Mouse (Mus musculus) naive thymus-derived CD4-positive, alpha-beta T cell, adult 2 months (primary cell): ENCODE results near the gene Shmt2.
A peak's percentile ranks its signal among the peaks of the same experiment; 100 is the strongest.

Source experiments
- DNase-seq: peaks from one replicate; pipeline ENCODE4 v3.0.0-alpha.2; 2011; ENCODE audit warnings: low read depth

Shmt2 gene

DNA sequence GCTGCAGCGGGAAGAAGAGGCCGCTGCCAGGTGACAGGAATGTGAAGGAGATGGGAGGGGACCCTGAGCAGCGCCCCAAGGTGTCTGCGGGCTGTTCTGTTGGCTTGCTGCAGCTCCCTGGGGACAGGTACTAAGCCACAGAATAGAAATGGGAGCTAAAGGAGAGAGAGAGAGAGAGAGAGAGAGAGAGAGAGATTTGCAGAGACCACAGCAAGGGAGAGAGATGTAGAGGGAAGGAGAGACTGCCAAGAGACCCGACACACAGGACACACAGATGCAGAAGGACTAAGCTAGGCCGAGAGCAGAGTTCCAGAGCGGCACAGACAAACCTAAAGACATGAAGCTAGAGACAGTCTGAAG, 10.0 kb downstream of the Shmt2 start:
- DNase-seq: no peak

DNA sequence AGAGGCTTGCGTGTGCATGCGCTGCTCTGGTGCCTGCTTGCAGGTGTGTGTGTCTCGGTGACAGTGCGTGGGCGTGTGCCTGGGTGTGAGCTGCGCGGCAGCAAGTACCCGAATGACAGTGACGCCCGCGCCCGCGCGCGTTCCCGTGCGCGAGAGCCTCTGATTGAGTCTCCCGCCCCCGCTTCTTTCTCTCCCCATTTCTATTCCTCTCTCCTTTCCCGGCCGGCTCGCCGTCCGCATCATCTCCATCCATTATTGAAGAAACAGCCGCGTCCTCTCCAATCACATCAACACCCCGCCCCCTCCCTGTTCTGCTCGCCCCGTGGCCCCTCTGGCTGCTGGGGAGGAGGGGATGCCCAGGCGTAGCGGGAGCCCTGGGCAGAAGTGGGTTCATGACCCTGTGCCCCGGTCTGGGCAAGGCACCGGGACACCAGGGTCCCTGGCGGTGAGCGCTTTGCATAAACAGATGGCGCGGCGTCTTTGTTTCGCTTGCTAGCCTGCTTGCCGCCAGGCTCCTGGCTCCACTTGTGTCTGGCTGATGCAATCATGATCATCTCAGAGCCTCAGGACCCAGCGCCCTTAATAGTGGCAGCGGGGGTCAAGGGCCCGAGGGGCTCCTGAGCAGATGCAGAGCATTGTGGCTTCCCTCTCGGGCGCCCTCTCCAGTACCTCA, 10.5 kb downstream of the Shmt2 start:
- peak; percentile 84 for DNase-seq

DNA sequence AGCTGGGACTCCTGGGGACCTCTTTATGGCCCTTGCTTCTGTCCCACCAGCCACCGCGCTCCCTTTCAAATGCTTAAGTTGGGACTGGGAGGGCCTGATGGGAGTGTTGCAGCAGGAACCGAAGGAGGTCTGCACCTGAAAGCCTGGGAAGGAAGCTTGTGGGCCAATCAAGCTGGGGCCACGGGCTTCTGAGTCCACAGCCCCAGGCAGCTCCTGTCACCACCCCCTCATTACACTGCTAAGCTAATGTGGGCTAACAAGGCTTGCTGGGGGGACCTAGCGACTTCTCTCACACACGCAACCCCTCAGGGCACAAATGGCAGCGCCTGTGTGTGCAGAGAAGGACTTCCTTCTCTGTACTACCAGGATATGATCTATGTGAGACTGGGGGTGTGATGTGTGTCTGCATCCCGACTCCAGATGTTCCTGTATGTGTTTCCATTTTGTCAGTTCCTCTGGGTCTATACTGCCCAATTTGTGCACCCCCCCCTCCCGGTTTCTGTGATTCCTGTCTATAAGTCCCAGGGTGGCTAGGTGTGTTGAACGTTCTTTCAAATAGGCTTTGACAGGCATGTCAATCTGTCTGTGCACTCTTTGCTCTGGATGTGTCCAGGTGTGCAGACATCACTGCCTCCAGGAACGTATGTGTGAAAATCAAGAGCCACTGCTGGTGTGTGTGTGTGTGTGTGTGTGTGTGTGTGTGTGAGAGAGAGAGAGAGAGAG, 11.2 kb downstream of the Shmt2 start:
- no peak for DNase-seq

DNA sequence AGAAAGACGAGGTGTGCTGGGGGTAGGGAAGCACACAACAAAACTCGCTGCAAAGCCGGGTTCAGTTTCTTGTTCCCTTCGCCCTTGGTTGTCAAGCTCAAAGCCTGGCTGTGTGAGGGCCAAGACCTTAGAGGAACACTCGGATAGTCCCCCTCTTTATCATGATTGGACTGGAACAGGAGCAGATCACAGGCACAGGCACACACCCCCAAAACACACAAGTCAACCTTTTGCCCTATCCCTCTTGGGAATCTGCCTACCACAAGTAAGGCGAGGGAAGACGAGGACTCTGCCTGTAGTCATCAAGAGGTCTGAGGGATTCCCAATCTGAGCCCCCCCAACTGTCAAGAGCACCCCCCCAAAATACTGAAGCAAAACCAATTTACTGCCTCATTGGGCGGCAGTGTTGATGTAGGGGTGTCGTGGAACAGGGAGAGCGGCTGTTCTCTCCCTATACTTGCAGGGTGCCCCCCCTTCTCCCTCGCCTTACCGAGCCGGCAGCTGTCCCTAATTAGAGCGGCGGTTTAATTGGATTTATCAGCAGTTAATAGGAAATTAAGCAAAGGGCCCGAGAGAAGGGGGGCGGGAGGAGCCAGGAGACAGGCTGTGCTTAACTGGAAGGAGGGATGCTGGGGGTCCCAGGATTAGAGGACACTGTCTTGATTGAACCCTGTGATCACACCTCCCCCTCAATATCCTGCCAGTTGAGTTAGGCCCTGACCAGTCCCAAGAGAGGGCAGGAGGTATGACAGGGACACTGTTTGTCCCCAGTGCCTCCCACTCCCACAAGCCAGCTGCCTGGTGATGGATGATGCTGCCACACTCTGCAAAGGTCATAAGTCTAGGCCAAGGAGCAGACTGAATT, 12.2 kb downstream of the Shmt2 start:
- peak; percentile 33 for DNase-seq

DNA sequence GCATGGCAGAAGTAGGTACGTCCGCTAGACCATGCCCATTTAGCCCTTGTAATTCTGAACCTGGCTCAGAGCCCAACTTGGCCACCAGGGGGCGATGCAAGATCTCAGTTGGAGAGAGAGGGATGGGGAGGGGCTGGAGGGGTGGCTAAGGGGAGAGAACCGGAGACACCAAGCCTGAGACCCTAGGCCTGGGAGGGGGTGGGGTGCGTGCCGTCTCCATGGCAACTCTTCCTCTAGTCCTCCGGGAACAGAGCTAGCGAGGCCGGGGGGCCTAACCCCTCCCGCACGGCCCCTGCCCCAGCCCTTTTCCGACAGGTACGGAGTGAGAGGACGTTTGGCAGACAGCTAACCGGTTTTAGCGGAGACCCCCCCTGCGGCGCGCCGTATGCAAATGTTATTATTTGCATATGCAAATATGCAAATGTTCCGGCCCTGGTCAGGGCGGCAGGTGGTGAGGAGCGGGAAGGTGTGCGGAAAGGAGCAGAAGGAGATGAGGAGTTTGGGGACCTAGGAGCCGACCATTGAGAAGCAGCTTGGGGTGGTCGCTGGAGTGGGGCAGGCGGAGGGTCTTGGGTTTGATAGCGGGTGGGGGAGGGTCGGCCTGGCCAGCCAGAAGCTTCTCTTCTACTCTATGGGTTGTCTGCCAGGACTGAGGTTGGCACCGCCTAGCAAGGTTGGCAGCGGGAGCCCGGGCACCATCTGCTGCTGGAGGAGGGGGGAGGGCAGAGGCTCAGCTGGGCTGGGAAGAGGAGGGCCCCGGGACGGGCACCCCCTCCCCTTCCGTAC, 13.0 kb downstream of the Shmt2 start:
- peak; percentile 93 for DNase-seq

DNA sequence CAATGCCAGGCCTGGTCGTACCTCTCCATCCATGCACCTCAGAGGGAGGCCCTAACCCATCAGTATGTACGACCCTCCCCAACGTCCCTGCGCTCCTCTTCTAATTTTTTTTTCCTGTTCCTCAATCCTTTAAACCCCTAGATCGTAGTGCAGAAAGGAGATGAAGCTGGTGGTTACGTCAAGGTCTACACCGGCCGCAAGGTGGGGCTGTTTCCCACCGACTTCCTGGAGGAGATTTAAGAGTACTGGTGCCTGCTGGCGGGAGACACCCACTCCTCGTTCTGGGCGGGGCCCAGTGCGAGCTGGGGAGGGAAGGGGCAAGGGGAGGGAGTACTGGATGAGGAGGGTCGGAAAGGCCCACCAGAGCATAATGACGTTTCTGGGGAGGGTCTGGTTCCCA, 14.0 kb downstream of the Shmt2 start:
- DNase-seq: peak; percentile 90

DNA sequence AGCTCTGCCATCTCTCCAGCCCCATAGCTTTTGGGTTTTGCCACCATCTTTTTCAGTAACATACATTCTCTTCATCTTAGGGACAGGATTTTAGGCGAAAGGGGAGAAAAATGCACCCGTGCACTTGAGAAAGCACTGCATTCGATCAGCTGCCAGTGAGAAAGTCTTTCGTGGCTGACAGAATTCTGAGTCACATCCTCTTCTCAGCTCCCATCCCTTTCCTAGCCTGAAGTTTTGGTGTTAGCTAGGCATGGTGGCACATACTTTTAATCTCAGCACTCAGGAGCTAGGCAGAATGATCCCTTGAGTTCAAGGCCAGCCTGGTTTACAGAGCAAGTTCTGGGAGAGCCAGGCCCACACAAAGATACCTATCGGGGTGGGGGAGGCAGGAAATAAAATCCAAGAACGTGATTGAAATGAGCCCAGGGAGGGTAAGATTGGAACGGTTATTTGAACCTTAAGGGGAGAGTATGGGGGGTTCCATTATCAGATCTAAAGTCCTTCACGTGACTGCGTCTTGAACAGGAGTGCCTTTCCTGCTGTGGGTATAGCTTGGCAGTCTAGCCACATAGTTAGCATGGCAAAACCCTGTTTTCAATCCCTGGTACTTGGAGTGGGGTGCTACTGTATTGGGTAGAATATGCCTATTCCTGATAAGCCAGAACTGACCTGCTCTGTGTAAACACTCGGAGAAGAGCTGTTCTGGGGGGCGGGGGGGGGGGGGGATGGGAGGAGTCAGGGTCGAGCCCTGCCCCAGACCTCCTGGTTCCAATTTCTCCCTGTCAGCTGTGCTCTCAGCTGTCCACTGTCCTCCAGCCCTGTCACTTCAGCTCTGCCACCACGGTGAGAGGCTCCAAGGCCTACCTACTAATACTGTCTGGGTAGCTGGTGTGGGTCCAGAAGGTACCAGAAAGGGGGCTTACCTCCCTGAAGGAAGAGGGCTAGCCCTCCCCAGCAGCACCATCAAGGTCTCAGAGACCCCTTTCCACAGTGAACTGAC, 21.1 kb downstream of the Shmt2 start, which contains the start of gene Stac3:
Stac3 (plus strand) TSS at position 793 of the 1,000 bp plus-strand sequence.
- no peak for DNase-seq

DNA sequence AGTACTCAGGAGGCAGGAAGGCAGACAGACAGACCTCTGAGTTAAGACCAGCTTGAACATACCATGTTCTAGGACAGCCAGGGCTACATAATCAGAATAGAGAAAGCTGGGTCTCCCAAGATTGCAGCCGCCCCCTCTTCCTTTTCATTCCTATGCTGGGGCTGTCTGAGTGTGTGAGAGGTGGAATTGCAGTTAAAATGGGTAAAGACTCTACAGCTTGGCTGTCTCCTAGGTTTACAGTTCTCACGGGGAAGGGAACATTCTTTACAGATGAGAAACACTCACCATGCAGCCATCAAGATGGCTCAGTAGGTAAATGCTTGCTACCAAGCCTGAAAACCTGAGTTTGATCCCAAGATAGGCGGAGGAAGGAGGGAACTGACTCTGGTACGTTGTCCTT, 22.2 kb downstream of the Shmt2 start:
- DNase-seq: no peak

DNA sequence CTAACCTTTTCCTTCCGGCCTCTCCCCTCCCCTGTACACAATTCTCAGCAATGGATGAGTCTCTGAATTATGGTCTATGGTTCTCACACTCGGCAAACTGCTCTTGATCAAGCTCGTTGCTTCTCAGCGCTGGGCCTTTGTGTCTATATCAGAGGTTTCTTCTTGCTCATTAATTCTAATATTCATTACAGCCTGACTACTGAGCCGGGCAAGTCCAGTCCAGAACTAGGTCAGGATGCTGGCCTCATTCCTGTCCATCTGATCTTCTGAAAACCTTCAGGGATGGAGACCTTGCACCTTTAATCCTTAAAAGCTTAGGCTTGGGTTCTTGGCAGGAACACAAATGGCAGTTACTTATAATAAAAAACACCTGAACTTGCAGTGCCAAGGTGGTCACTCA, 22.7 kb downstream of the Shmt2 start:
- no peak for DNase-seq

DNA sequence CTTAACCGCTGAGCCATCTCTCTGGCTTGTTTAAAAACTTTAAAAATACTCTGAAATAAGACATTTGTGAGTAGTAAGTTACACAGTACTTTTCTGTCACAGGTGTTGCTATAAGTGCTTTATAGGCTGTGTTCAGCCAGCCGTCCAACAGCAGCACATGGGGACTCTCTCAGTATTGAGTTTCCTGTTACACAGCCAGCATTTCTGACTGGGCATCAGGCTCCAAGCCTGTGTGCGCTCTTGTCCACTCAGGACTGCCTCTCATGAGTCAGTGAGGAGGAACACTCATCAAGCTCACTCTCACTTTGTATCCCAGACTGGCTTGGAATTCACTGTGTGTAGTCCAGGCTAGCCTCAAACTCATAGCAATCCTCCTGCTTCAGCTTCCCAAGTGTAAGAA, 26.1 kb downstream of the Shmt2 start:
- no peak for DNase-seq

DNA sequence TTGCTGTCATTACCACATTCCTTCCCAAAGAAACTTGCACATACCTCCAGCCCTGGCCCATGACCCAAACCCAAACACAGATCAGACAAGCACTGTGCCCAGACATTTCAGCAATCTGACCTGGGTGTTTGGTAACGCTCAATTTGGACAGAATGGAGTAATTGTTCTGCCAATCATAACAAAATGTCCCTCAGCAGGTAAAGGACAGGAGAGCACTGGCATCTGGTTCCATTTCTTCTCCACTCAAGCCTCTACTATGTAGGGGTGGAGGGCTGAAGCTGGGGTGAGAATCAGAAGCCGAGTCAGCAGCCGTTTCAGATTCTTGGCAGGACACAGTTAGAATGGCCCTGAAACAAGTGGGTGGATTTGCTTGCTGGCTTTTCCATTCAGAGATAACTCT, 30.1 kb downstream of the Shmt2 start:
- no peak for DNase-seq

DNA sequence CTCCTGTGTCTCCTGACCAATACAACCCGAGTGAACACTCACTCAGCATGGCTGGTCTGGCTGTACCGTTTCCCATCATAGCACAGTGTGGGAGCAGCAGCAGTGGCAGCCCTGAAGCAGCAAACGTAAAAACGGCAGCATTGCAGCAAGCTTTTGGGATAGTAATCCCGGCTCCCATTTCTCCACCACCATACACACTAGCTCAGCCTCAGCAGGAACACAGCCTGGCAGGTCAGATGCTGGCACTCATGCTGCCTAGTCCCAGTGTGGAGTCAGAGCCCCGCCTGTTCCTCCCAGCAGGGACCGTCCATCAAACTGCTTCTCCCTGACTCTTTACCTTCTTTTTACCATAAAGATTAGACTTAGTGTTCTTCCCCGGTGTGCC, 31.1 kb downstream of the Shmt2 start:
- no peak for DNase-seq

DNA sequence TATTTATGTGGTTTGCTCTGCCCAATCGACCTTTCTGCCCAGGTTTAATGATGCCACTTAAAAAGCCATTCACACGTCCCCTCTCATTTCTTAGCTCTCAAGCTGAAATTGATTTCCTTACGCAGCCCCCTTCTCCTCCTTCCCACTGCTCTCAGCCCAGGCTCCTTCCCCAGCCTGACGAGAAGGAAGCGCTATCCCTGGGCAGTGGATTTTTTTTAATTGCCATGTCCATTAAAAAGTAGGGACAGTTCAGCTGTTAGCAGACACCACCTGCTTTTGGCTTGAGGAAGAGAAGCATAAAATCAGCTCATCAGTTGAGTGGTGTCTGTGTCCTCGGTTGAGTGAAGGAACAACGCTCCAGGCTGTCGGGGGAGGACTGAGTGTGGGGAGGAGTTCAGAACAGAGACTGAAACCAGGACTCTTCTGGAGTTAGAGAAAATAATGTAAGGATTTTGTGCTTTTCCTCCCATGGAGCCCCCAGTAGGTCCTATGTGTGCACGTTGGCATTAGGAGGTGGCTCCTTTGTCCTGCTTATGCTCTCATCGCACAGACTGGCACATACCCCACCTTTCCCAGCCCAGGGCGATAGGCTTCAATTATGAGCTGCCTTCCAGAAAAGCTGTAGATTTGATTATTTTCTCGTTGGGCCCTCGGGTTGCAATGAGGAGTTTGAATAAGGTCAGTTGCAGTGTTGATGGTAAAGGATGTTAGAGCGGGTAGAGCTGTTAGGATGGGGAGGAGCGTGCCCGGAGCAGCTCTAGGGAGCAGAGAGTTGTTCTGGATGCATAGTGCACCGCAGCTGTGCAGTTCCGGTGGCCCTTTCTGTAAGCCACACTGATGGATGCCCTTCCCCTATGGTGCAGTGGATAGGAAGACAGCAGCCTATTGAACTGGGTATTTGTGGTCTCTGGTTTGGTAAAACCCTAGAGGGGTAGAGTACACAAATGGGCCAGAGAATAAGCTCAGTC, 31.8 kb downstream of the Shmt2 start:
- DNase-seq: no peak

DNA sequence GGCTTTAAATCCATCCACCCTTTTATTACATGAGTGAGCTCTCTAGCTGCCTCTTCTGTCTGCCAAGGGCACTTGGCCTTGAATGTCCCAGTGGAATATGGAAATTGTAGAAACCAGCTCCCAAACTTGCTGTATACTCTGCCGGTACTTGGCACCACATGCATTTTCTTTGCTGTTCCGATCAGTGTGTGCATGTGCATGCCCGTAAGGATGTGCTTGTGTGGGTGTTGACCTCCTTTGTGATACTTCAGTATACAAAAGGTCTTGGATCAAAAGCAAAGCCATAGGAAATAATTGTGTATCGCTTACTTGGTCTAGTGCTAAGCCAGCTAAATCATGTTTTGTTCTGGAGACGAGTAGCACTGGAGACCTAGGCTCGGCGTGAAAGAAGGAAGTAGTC, 33.4 kb downstream of the Shmt2 start:
- no peak for DNase-seq

DNA sequence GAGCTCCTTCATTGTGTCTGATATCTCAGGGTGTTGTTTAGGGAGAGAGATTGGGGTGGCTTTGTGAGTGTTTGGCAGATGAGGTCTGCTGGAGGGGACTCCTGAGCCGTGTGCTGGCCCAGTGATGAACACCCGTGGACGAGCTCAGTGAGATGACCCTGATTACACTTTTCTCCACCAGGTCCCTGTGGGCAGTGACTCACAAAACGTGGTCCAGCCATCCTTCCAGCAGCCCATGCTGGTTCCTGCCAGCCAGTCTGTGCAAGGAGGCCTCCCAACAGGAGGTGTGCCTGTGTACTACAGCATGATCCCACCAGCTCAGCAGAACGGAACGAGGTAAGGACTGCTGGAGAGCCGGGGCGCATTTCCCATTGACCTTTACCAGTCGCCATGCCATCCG, 37.0 kb downstream of the Shmt2 start:
- DNase-seq: no peak

DNA sequence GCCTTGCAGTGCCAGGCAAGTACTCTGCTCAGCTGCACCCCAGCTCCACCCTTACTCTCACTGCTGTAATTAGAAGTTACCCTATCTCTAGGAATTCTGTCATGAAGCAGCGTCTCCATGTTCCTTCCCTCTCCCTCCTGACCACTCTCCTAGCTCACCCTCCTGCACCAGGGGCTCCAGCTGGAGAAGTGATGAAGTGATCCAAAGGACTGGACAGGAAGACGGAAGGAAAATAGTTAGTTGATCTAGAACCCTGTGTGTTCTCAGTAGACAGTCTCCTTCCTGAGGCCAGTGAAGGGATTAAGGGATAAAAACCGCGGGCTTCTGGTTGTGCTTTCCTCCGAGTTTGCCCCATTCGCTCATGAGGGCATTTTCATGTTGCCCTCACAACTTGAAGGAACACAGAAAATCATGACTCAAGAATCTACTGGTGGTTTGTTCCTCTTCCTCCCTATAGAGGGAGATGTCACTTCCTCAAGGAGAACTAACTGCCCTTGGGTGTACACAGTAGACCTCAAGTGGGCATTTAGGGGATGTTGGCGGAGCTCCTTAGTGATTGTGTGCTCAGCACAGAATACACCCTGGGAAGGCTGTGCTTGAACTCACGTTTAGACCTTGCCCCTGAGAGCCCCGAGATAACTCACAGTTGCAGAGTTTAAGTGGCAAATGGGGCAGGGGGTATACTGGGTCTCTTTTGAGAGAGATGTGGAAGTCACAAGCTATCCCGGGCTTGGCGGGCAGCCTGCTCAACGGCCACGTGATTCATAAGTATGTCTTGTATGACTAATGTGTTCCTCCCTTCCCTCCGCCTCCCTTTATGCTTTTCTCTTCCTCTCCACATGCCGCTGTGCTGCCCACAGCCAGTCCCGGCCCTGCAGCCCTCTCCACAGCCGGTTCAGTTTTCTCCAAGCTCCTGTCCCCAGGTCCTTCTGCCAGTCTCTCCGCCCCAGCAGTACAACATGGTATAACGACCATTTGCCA, 41.1 kb downstream of the Shmt2 start:
- no peak for DNase-seq

DNA sequence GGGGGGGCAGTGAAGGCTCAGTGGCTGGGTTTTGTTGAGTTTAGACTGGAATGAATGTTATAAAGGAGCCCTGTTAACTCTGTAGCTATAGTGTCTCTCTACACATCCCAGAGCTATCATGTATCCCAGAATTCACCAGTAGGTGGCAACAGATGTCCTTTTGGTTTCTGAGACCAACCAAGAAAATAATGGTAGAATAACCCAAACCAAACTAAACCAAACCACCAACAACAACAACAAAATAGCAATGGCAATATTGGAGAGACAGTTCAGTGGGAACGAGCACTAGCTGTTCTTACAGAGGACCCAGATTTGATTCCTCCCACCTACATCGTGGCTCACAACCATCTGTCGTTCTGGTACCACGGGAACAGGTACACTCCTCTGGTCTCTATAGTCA, 43.1 kb downstream of the Shmt2 start:
- peak; percentile 36 for DNase-seq

DNA sequence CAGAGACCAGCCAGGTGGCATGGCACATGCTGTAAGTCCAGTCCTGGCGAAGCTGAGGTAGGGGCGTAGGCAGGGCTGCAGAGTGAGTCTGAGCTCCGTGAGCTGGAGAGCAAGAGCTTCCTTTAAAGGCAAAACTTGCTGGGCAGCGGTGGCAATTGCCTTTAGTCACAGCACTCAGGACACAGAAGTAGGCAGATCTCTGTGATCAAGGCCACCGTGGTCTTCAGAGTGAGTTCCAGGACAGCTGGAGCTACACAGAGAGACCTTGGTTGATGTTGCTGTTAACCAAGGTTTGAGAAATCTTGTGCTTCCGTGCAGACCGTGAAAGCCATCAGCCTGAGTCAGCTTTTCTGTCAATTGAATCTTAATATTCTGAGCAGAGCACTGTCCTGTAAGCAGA, 44.9 kb downstream of the Shmt2 start:
- DNase-seq: no peak

DNA sequence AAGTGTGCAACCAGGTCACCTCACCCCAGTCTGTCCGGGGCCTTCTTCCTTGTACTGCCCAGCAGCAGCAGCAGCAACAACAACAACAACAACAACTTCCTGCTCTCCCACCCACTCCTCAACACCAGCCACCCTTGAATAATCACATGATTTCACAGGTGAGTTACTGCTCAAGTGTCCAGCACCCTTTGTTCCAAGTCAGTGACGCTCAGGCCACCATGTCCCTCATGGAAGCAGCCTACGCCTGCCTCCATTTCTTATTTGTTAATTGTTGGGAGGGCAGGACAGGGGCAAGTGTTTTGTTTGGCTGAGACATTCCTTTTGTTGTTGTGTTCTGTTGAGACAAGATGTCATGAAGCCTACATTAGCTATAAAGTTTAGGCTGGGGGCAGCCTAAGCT, 45.7 kb downstream of the Shmt2 start:
- no peak for DNase-seq
